Mouse (Mus musculus): ENCODE results near the gene Fbxl17.

GRCm38 (mm10) chr17:63195496-63195895 lies 304.3 kb downstream of the Fbxl17 start:
- TF ChIP-seq CTCF (IDR thresholded peaks at IDR 0.05; ENCODE audit: low read depth) (no peak), EP300 (IDR thresholded peaks at IDR 0.05; ENCODE audit: low read depth) (no peak)
